Mouse (Mus musculus): ENCODE measurements around the gene Immp2l. TPM values are rescaled to one million over a fixed set of nuclear protein-coding genes. Genes with fewer than 3 reads are reported as not detected.
A peak's percentile ranks its signal among the peaks of the same experiment; 100 is the strongest.

Immp2l gene
- polyA plus RNA-seq, 1 experiment from 2014 or later = 30.5 TPM

DNA sequence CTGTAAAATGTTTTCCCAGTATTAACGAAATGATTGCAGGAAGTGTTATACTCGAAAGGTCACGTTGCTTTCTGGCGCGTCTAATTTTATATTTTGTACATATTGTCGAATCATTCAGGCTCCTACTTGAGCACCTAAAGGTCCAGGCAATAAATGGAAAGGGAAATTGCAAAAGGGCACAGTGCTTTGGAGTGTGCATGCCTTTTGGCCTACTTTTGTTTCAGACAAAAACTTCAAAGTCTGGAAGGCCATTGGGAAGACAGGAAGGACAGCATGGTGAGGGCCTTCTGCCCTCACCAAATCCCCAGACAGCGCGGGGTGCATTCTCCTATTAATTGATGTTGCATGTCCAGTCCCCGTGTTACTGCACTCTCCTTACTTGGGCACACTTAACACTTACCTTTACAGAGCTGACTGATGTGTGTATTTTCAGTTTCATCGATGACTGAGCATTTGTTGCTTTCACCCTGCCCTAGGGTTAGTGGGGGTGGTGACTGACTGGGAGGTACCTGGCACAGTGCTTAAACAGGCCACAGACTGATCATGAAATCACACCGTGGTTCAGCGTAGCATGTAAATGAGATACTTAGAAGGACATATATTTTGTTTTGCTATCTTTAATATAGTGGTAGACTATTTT is 20.7 kb downstream of the Immp2l start:
- no peak overlapping the region for H3K27ac ChIP-seq (ENCODE audit: low read depth, low read length)
- no peak overlapping the region for H3K9ac ChIP-seq (ENCODE audit: low read depth, low read length)
- H3K4me3 ChIP-seq (ENCODE audit: low read depth, low read length) = no peak overlapping the region
- no peaks in the 10 kb centered on the region for H3K4me1 ChIP-seq (replicated peaks; ENCODE audit: control insufficient read depth, insufficient read depth, low read length)
- TF ChIP-seq CTCF (IDR thresholded peaks at IDR 0.05; ENCODE audit: low read depth) = no peak
- no peak for ATAC-seq
- no peaks in the 10 kb centered on the region for H3K36me3 ChIP-seq (ENCODE audit: control insufficient read depth, insufficient read depth)
- no peaks in the 10 kb centered on the region for H3K9me3 ChIP-seq (ENCODE audit: control insufficient read depth)
- H3K27me3 ChIP-seq (replicated peaks; ENCODE audit: control insufficient read depth, insufficient read depth, low read length) = no peaks in the 10 kb centered on the region
- WGBS = 80% methylated on average over 12 of the region's 12 CpGs
- H3K4me2 ChIP-seq (replicated peaks; ENCODE audit: low read depth) = no peak overlapping the region

GRCm38 (mm10) chr12:41047085-41047766 is 23.3 kb downstream of the Immp2l start:
- 48% methylated on average over 12 of the region's 12 CpGs for WGBS

DNA sequence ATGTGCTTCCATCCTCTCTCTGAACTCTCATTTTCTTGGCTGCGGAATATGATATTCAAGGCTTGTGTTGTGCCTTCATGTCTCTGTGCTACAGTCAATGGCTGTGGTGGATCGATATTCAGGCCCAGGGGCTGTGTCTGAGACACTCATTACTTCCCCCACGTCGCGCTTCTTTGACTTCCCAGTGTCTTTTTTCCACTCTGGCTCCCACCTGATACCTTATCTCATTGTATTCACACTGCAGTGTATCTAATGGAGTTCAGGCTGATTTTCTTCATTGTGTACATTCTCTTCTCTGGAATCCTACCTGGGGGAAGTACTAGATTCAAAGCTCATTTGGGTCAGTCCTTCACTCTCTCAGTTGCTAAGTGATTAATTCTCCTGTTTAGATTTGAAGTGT is 27.1 kb downstream of the Immp2l start:
- Histone ChIP-seq H3K36me3 (ENCODE audit: control insufficient read depth, insufficient read depth) (no peaks in the 10 kb centered on the region), H3K9ac (ENCODE audit: low read depth, low read length) (no peak overlapping the region), H3K4me2 (replicated peaks; ENCODE audit: low read depth) (no peak overlapping the region), H3K4me1 (replicated peaks; ENCODE audit: control insufficient read depth, insufficient read depth, low read length) (no peaks in the 10 kb centered on the region), H3K9me3 (ENCODE audit: control insufficient read depth) (no peaks in the 10 kb centered on the region), H3K27ac (ENCODE audit: low read depth, low read length) (no peak overlapping the region), H3K4me3 (ENCODE audit: low read depth, low read length) (no peak overlapping the region), H3K27me3 (replicated peaks; ENCODE audit: control insufficient read depth, insufficient read depth, low read length) (no peaks in the 10 kb centered on the region)
- no peak for TF ChIP-seq CTCF (IDR thresholded peaks at IDR 0.05; ENCODE audit: low read depth)
- WGBS = 78% methylated on average over 5 of the region's 5 CpGs
- ATAC-seq = no peak

More at GRCm38 (mm10) chr12:41047085-41047766, 23.3 kb downstream of the Immp2l start:
- H3K27ac ChIP-seq (ENCODE audit: low read depth, low read length) = no peak overlapping the region
- peak; percentile 86 for ATAC-seq
- no peak for TF ChIP-seq CTCF (IDR thresholded peaks at IDR 0.05; ENCODE audit: low read depth)
- H3K27me3 ChIP-seq (replicated peaks; ENCODE audit: control insufficient read depth, insufficient read depth, low read length) = no peaks in the 10 kb centered on the region
- no peaks in the 10 kb centered on the region for H3K36me3 ChIP-seq (ENCODE audit: control insufficient read depth, insufficient read depth)
- H3K9ac ChIP-seq (ENCODE audit: low read depth, low read length) = no peak overlapping the region
- no peaks in the 10 kb centered on the region for H3K9me3 ChIP-seq (ENCODE audit: control insufficient read depth)
- no peak overlapping the region for H3K4me3 ChIP-seq (ENCODE audit: low read depth, low read length)
- peak overlapping the region; percentile 32; the same call in 1 of the 2 replicates for H3K4me2 ChIP-seq (replicated peaks; ENCODE audit: low read depth)
- H3K4me1 ChIP-seq (replicated peaks; ENCODE audit: control insufficient read depth, insufficient read depth, low read length) = no peaks in the 10 kb centered on the region

GRCm38 (mm10) chr12:41052897-41053296 is 29.0 kb downstream of the Immp2l start:
- ATAC-seq = no peak
- Histone ChIP-seq H3K4me2 (replicated peaks; ENCODE audit: low read depth) (no peak overlapping the region), H3K27ac (ENCODE audit: low read depth, low read length) (no peak overlapping the region), H3K9ac (ENCODE audit: low read depth, low read length) (no peak overlapping the region), H3K9me3 (ENCODE audit: control insufficient read depth) (no peaks in the 10 kb centered on the region), H3K27me3 (replicated peaks; ENCODE audit: control insufficient read depth, insufficient read depth, low read length) (no peaks in the 10 kb centered on the region), H3K36me3 (ENCODE audit: control insufficient read depth, insufficient read depth) (no peaks in the 10 kb centered on the region), H3K4me1 (replicated peaks; ENCODE audit: control insufficient read depth, insufficient read depth, low read length) (no peaks in the 10 kb centered on the region), H3K4me3 (ENCODE audit: low read depth, low read length) (no peak overlapping the region)
- TF ChIP-seq CTCF (IDR thresholded peaks at IDR 0.05; ENCODE audit: low read depth) = no peak
- 51% methylated on average over 3 of the region's 3 CpGs for WGBS

GRCm38 (mm10) chr12:41054006-41054791 is 30.3 kb downstream of the Immp2l start:
- ATAC-seq = no peak
- H3K27ac ChIP-seq (ENCODE audit: low read depth, low read length) = no peak overlapping the region
- no peaks in the 10 kb centered on the region for H3K36me3 ChIP-seq (ENCODE audit: control insufficient read depth, insufficient read depth)
- H3K9me3 ChIP-seq (ENCODE audit: control insufficient read depth) = no peaks in the 10 kb centered on the region
- no peak overlapping the region for H3K9ac ChIP-seq (ENCODE audit: low read depth, low read length)
- no peak for TF ChIP-seq CTCF (IDR thresholded peaks at IDR 0.05; ENCODE audit: low read depth)
- no peaks in the 10 kb centered on the region for H3K4me1 ChIP-seq (replicated peaks; ENCODE audit: control insufficient read depth, insufficient read depth, low read length)
- H3K27me3 ChIP-seq (replicated peaks; ENCODE audit: control insufficient read depth, insufficient read depth, low read length) = no peaks in the 10 kb centered on the region
- 82% methylated on average over 11 of the region's 11 CpGs for WGBS
- no peak overlapping the region for H3K4me2 ChIP-seq (replicated peaks; ENCODE audit: low read depth)
- no peak overlapping the region for H3K4me3 ChIP-seq (ENCODE audit: low read depth, low read length)

DNA sequence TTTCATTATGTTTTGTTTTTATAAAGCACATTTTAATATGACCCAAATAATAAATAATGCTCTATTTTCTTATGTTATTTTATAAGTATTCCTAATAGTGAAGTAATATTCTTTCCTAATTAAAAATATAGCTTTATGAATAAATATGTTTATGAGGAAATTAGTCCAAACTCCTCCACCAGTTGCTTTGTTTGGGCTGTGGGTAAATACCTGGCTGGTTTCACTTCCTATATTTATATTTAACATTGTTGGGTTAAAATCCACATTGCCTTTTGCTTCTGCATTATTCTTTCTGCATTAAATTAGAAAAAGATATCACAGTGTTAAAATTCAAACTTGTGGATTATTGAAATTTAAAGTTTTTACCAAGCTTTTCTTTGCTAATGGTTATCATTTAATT is 32.1 kb downstream of the Immp2l start:
- no peak for TF ChIP-seq CTCF (IDR thresholded peaks at IDR 0.05; ENCODE audit: low read depth)
- Histone ChIP-seq H3K4me3 (ENCODE audit: low read depth, low read length) (no peak overlapping the region), H3K36me3 (ENCODE audit: control insufficient read depth, insufficient read depth) (no peaks in the 10 kb centered on the region), H3K9me3 (ENCODE audit: control insufficient read depth) (no peaks in the 10 kb centered on the region), H3K27me3 (replicated peaks; ENCODE audit: control insufficient read depth, insufficient read depth, low read length) (no peaks in the 10 kb centered on the region), H3K4me2 (replicated peaks; ENCODE audit: low read depth) (no peak overlapping the region), H3K9ac (ENCODE audit: low read depth, low read length) (no peak overlapping the region), H3K27ac (ENCODE audit: low read depth, low read length) (no peak overlapping the region), H3K4me1 (replicated peaks; ENCODE audit: control insufficient read depth, insufficient read depth, low read length) (no peaks in the 10 kb centered on the region)
- no peak for ATAC-seq

Data from intestine, postnatal 0 days (tissue).